Mouse (Mus musculus) induced T-regulatory cell, adult 2 months (primary cell): ENCODE results near the gene Smarcc2.
"Not testable (repeated sequence)": the region's sequence is repeated elsewhere in the genome, so short reads cannot be mapped to it uniquely, and the experiment has no call there.

Source experiments
- DNase-seq: peaks from one replicate; pipeline ENCODE4 v3.0.0-alpha.2; 2012; ENCODE audit warnings: low read depth

Smarcc2 gene

GRCm38 (mm10) chr10:128493695-128494666 lies 34.9 kb downstream of the Smarcc2 start, which contains the start of gene Myl6:
Gene Myl6, minus strand, starts transcription at chr10:128494145.
- DNase-seq: peak; percentile 99

DNA sequence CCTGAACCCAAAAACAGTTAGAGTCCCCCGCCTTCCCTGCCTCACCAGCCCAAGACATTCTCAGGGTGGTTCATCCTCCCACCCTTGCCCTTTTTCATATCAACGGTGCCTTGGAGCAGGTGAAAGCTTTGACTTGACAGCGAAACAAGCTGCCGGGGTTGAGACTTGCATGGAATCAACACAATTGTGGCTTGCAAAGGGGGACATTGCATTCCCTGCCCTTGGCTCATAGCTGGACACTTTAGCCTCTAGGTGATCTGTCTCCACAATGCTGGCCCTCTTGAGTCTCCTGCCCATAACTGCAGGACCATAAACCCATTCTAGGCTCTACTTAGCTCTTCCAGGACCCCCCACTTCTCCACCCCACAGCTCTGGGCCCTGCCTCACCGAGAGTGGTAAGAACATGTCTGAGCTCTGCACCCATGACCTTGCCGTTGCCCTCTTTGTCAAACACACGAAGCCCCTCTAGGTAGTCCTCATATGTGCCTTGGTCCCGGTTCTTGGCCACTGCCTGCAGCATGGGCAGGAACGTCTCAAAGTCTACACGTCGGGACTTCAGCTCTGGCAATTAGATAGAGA lies 35.7 kb downstream of the Smarcc2 start:
- no peak for DNase-seq

DNA sequence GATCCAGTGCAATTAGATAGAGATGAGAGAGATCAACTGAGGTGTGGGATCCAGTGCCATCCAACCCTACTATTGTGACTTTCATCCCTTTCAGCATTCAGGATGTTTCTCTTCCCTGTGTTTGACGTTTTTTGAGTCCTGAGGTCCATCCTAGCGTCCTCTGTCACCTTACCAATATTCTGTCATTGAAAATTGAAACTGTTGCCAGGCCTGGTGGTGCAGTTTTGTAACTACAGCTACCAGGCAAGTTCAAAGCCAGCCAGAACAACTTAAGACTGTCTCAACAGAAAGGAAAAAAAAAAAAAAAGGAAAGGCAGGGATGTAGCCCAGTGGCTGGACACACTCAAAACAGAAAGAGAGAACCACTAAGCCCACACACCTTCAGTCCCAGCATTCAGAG lies 36.2 kb downstream of the Smarcc2 start:
- DNase-seq: peak; percentile 69

GRCm38 (mm10) chr10:128495903-128496302 lies 36.9 kb downstream of the Smarcc2 start:
- no peak for DNase-seq

GRCm38 (mm10) chr10:128496509-128497077 lies 37.5 kb downstream of the Smarcc2 start:
- DNase-seq: no peak

GRCm38 (mm10) chr10:128497134-128497737 lies 38.2 kb downstream of the Smarcc2 start:
- no peak for DNase-seq

GRCm38 (mm10) chr10:128498590-128498989 lies 39.5 kb downstream of the Smarcc2 start, which contains the start of gene Myl6b:
Gene Myl6b, minus strand, starts transcription at chr10:128498685.
- peak; percentile 98 for DNase-seq

DNA sequence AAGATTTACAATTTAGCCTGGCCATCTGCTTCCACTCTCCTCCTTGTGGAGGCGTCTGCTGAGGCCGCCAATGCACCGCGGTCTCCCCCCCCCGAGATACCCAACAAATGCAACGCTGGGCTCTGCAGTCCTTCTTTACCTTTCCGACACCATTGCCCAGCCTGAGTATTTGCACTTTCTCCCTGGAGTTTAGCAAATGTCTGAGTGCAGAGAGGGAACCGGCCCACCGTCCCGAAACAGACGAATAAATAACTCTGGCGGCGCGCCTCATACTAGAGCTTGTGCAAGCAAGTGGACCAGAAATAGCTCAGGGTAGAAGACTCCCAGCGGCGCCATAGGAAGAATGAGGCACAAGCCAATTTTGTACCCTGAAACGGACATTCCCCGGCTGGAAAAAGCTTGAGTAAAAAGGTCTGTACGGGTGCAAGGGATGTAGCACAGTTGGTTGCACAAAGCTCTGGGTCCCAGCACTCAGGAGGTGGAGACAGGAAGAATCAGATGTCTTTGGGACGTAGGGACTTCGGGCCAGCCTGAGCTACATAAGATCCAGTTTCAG lies 40.1 kb downstream of the Smarcc2 start:
- DNase-seq: peak; percentile 76

- DNase-seq: no peak
Observed at GRCm38 (mm10) chr10:128502341-128502740, 43.3 kb downstream of the Smarcc2 start.

DNA sequence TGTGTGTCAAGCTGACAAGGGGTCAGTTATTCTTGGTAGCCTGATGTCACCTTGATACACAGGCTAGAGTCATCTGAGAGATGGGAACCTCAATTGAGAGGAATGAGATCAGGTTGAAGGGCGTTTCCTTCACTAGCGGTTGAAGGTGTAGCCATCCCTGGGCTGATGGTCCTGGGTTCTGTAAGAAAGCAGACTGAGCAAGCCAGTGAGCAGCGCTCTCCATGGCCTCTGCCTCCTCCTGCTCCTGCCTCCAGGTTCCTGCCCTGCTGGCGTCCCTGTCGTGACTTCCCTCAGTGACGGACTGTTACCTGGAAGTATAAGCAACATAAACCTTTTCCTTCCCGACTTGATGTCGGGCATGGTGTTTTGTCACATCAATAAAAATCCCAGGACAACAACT lies 44.5 kb downstream of the Smarcc2 start:
- DNase-seq: no peak

- DNase-seq: no peak
Observed at GRCm38 (mm10) chr10:128504012-128504411, 45.0 kb downstream of the Smarcc2 start.

DNA sequence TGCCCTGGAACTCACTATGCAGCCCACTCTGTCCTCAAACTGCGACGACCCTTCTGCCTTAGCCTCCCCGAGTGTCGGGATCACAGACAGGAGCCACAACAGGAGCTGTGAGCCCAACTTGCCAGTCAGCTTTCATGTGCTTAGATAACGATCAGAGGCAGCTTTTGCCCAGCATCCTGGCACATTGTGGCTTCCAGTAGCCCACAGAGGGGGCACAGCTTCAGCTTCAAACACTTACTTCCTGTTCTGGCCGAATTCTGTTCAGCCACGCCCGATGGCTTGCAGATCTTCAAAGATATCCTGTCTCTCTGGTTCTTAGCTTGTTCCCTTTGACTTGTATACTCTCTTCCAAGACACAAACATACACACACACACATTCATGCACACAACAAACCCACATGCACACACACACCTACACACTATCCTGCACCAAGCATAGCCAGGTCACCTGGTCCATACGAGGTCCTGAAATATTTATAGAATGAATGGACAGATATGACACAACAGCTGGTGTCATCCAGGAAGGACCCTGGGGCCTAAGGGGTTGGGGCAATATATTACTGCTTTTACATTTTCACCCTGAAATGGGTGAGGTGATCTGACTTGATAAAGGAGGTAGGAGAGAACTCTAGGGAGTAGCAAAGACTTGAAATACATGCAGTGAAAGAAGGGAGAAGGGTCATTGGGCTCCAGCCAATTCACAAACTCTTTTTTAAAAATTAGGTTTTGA lies 45.8 kb downstream of the Smarcc2 start:
- DNase-seq: peak; percentile 77

DNA sequence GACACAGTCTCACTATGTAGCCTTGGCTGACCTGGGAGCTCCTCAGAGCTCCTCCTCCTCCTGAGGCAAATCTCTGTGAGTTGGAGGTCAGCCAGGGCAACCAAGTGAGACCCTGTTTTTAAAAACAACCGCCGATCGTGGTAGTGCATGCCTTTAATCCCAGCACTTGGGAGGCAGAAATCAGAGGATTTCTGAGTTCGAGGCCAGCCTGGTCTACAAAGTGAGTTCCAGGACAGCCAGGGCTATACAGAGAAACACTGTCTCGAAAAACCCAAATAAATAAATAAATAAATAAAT lies 46.3 kb downstream of the Smarcc2 start:
- DNase-seq: not testable (repeated sequence)

DNA sequence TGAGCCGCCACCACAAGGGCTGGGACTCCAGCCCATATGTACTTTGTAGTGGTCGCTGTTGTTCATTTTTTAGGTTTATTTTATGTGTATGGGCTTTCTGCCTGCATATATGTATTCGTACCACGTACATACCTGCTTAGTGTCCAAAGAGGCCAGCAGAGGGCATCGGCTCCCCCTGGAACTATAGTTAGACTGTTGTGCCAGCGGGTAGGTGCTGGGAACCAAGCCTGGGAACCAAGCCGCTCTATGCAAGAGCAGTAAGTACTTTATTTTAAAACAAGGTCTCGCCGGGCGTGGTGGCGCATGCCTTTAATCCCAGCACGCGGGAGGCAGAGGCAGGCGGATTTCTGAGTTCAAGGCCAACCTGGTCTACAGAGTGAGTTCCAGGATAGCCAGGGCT lies 46.9 kb downstream of the Smarcc2 start:
- no peak for DNase-seq

GRCm38 (mm10) chr10:128508260-128508659 lies 49.2 kb downstream of the Smarcc2 start:
- no peak for DNase-seq

DNA sequence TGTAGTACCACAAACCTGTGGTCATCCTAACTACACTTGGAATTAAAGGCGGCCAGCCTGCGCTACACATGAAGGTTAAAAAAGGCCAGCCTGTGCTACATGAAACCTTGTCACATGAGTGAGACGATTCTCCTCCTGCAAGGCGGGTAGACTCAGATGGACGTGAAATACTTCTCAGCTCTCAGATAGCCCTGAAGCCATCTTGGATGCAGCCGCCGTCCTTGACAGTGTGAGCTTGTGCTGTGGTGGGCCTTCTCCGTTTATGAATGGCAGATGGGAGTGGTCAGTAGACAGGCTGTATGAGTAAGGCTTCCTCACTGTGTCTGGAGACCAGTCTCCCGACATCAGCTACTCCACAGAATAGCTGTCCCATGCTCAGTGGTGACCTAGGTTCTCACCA lies 50.2 kb downstream of the Smarcc2 start:
- no peak for DNase-seq

- DNase-seq: no peak
Observed at GRCm38 (mm10) chr10:128509831-128510230, 50.8 kb downstream of the Smarcc2 start.

- no peak for DNase-seq
Observed at GRCm38 (mm10) chr10:128510301-128510700, 51.3 kb downstream of the Smarcc2 start.

GRCm38 (mm10) chr10:128511189-128511588 lies 52.1 kb downstream of the Smarcc2 start:
- no peak for DNase-seq

- no peak for DNase-seq
Observed at GRCm38 (mm10) chr10:128511761-128512160, 52.7 kb downstream of the Smarcc2 start.

GRCm38 (mm10) chr10:128515044-128515443 lies 56.0 kb downstream of the Smarcc2 start:
- no peak for DNase-seq

- DNase-seq: no peak
Observed at GRCm38 (mm10) chr10:128516029-128516428, 57.0 kb downstream of the Smarcc2 start.
